Mouse (Mus musculus) heart, postnatal 0 days (tissue): ENCODE results near the gene Mc1r. TPM values are rescaled to one million over a fixed set of nuclear protein-coding genes. Genes with fewer than 3 reads are reported as not detected.

Source experiments
- ATAC-seq: fragments of 200-750 bp; cut with Nextera tagmentation; 2 replicates; pipeline ENCODE4 v1.8.0; 2017; ENCODE audit warnings: low read depth, moderate number of reproducible peaks, moderate library complexity; ENCODE audit not compliant: insufficient read depth
- DNase-seq: peaks from one replicate; pipeline ENCODE4 v3.0.0-alpha.2; 2016; ENCODE audit warnings: low spot score
- H3K27ac ChIP-seq: fragments of 300-500 bp; sonication (generic); 2 replicates; pipeline ENCODE4 v1.5.1; 2014; ENCODE audit warnings: low read depth, mild to moderate bottlenecking
- H3K27me3 ChIP-seq: fragments of 300-500 bp; sonication (generic); 2 replicates; pipeline ENCODE4 v1.6.1; 2014; ENCODE audit warnings: low read length, mixed read lengths; ENCODE audit not compliant: control insufficient read depth, insufficient read depth
- H3K36me3 ChIP-seq: fragments of 300-500 bp; sonication (generic); replicated peaks from 2 replicates; pipeline ENCODE4 v1.6.1; 2014; ENCODE audit warnings: low read length, mixed read lengths; ENCODE audit not compliant: control insufficient read depth, insufficient read depth
- H3K4me1 ChIP-seq: fragments of 300-500 bp; sonication (generic); 2 replicates; pipeline ENCODE4 v1.6.1; 2014; ENCODE audit warnings: antibody characterized with exemption; ENCODE audit not compliant: control insufficient read depth, insufficient read depth
- H3K4me2 ChIP-seq: fragments of 300-500 bp; sonication (generic); 2 replicates; pipeline ENCODE4 v1.6.1; 2014; ENCODE audit warnings: low read depth, mild to moderate bottlenecking, low read length, moderate library complexity
- H3K4me3 ChIP-seq: fragments of 300-500 bp; sonication (generic); 2 replicates; pipeline ENCODE4 v1.5.1; 2014; ENCODE audit warnings: low read depth, low read length
- H3K9ac ChIP-seq: fragments of 300-500 bp; sonication (generic); replicated peaks from 2 replicates; pipeline ENCODE4 v1.6.1; 2014; ENCODE audit warnings: low read depth, low read length, mixed read lengths
- H3K9me3 ChIP-seq: fragments of 300-500 bp; sonication (generic); replicated peaks from 2 replicates; pipeline ENCODE4 v1.6.1; 2016; ENCODE audit warnings: low read length; ENCODE audit not compliant: control insufficient read depth
- CTCF ChIP-seq: IDR thresholded peaks from 2 replicates; pipeline ENCODE4 v1.5.1; 2016; ENCODE audit warnings: antibody characterized with exemption, control low read depth, low read depth
- EP300 ChIP-seq: IDR thresholded peaks from 2 replicates; pipeline ENCODE4 v1.6.1; 2016; ENCODE audit warnings: antibody characterized with exemption, low read depth
- WGBS: fragments of 180-500 bp; shearing (Covaris S2); extraction: QIAGEN DNeasy Blood & Tissue Kit; methylation state at CpG from one replicate; pipeline ENCODE4 v1.1.7; 2014; 5-methylcytosine and 5-hydroxymethylcytosine counted together
- polyA plus RNA-seq: library from polyadenylated mRNA; unstranded; fragments of >200 nt; fragmentation: Nextera tagmentation; extraction: Ambion mirVana; gene quantifications from 2 replicates; pipeline ENCODE4 v1.2.1, GENCODE M21; 2015
- total RNA-seq: library from RNA; depleted of rRNA; stranded (reverse); fragments of >200 nt; gene quantifications from 2 replicates; pipeline ENCODE4 v1.2.3, GENCODE M21; 2014; ENCODE audit warnings: low replicate concordance; rRNA removed

The Mc1r gene
- total RNA-seq (not detected in 2 replicates), polyA plus RNA-seq (not detected in 2 replicates)

DNA sequence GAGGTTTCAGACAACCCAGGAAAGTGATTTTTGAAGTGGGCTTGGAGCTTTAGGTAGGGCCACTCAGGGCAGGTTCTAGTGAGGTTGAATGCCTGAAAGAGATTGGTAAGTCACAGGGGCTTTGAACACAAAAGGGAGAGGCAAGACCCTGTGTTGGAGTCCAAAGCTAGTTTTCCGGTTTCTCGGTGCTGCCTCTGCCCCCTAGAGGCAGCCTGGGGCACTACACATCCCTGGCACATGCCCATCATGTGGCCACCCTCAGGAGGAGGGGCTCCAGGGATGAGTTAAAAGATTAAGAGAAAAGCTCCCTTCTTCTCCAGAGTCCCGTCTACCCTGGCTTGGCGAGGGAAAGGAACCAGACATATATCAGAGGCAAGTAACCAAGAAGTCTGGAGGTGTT is at the start of gene Mc1r:
TSS of gene Mc1r (plus strand) at position 322 of the 400 bp plus-strand sequence.
- no peaks in the 10 kb centered on the region for H3K9me3 ChIP-seq
- H3K27me3 ChIP-seq = peaks cover 18% of the 10 kb centered on the region
- DNase-seq (peak; percentile 52), ATAC-seq (no peak)
- no peak within 1 kb of the TSS for H3K4me2 ChIP-seq
- no peak within 1 kb of the TSS for H3K27ac ChIP-seq
- 11% methylated on average over 4 of the region's 4 CpGs for WGBS
- peaks cover 20% of the 10 kb centered on the region for H3K4me1 ChIP-seq
- no peak within 1 kb of the TSS for H3K4me3 ChIP-seq
- TF ChIP-seq EP300 = no peak
- peak; percentile 68 for TF ChIP-seq CTCF
- H3K9ac ChIP-seq = no peak within 1 kb of the TSS
- peaks cover 17% of the 10 kb centered on the region for H3K36me3 ChIP-seq

DNA sequence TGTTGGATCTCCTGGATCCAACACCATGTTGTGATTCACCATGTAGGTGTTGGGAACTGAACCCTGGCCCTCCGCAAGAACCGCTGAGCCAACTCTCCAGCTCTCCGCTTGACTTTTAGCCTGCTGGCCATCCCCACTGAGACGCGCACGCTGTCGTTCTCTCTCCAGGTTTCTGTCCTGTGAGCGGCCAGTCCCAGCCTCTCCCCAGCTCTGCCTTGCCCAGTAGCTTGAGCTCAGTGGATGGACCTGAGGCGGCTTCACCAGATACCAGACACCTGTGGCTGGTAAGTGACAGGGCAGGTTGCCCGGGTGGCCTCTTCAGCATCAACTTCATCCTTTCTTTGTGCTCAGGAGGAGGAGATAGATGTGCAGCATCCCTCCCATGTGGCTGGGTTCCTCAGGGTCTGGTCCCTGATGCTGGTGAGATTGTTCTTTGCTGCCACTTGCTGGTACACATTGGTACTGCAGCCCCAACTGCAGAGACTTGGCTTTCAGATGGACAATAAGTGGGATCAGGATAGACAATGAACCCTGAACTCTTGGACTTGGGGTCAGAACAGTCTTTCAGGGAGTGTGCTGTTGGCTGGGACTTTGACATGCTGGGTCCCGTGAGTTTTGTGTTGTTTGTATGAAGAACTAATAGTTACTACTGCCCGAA is 45.7 kb upstream of the Mc1r start:
- 0 out of 2 replicates have a peak, but pooled peaks cover 6% of the 10 kb centered on the region for H3K27me3 ChIP-seq
- H3K4me3 ChIP-seq = no peak overlapping the region
- H3K9ac ChIP-seq = no peak overlapping the region
- H3K4me1 ChIP-seq = no peaks in the 10 kb centered on the region
- no peaks in the 10 kb centered on the region for H3K9me3 ChIP-seq
- no peaks in the 10 kb centered on the region for H3K36me3 ChIP-seq
- no peak overlapping the region for H3K4me2 ChIP-seq
- peak; percentile 55; the same call in 1 of the 2 replicates for ATAC-seq
- peak; percentile 52 for DNase-seq
- H3K27ac ChIP-seq = no peak overlapping the region
- no peak for TF ChIP-seq EP300
- peak; percentile 94 for TF ChIP-seq CTCF
- WGBS = 42% methylated on average over 12 of the region's 12 CpGs

DNA sequence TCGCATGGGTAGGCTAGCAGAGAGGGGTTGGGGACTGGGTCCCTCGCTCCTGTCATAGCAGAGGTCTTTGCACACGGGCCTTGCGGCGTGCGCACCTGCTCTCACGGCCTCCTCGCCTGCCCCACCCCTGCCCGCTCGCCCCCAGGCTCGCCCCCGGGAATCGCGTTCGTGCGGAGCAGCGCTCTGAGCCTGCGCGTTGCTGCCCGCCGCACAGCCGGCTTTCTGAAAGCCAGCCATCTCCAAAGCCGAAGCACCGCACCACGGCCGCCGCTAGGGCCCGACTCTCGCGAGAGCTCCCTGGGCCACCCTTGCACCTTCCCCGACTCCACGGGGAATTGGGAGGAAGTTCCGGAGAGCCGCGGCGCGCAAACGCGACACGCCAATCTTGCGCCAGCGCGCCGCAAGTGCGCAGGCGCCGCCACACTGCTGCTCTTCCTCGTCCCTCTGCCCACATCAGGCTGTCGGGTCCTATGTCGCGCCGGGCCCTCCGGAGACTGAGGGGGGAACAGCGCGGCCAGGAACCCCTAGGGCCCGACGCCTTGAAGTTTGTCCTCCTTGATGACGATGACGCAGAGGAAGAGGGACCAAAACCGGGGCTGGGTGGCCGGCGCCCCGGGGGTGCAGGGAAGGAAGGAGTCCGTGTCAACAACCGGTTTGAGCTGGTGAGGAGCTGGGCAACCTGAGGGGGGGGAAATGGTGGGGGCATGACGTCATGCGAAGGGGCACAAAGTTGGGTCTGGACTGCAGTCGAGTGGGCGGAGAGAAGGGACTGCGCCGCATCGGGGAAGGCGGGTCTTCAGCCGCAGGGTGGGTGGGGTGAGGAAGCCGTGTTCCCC is 33.3 kb upstream of the Mc1r start, which contains the start of gene Tcf25:
TSS of gene Tcf25 (plus strand) at position 351 of the 836 bp plus-strand sequence.
- H3K9ac ChIP-seq = peak within 1 kb of the TSS; percentile 79
- H3K4me3 ChIP-seq = peak within 1 kb of the TSS; percentile 90
- H3K4me1 ChIP-seq = peaks cover 10% of the 10 kb centered on the region; the same call in 1 of the 2 replicates
- peak within 1 kb of the TSS; percentile 84 for H3K4me2 ChIP-seq
- no peaks in the 10 kb centered on the region for H3K27me3 ChIP-seq
- under 1% methylated on average over 75 of the region's 75 CpGs for WGBS
- peak within 1 kb of the TSS; percentile 99 for H3K27ac ChIP-seq
- H3K36me3 ChIP-seq = 0 out of 2 replicates have a peak, but pooled peaks cover 8% of the 10 kb centered on the region
- DNase-seq (peak; percentile 96), ATAC-seq (peak; percentile 94)
- TF ChIP-seq CTCF = peak; percentile 48
- peak; percentile 95 for TF ChIP-seq EP300
- no peaks in the 10 kb centered on the region for H3K9me3 ChIP-seq

DNA sequence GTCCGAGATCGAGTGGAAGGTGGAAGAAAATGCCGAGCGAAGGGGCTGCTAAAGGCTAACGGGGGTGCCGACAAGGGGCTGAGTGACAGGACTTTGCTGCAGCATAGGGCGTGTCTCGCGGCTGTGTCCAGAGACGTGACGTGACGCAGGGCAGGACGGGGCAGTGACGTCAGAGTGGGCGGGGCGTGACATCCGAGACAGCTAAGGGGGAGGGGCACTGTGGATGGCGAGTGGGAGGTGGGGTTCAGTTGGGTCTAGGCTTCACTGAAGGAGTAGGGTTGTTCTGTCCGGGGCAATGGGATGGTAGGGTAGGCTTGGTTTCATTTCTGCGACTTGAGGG is 32.7 kb upstream of the Mc1r start:
- peak; percentile 85 for ATAC-seq
- Histone ChIP-seq H3K9ac (peak overlapping the region; percentile 79), H3K36me3 (0 out of 2 replicates have a peak, but pooled peaks cover 8% of the 10 kb centered on the region), H3K9me3 (no peaks in the 10 kb centered on the region), H3K4me1 (peaks cover 10% of the 10 kb centered on the region; the same call in 1 of the 2 replicates), H3K4me2 (peak overlapping the region; percentile 84), H3K4me3 (peak overlapping the region; percentile 90), H3K27me3 (no peaks in the 10 kb centered on the region), H3K27ac (peak overlapping the region; percentile 99)
- DNase-seq = peak; percentile 90
- WGBS = under 1% methylated on average over 20 of the region's 20 CpGs
- TF ChIP-seq EP300 = no peak; the same call in 1 of the 2 replicates
- no peak for TF ChIP-seq CTCF

DNA sequence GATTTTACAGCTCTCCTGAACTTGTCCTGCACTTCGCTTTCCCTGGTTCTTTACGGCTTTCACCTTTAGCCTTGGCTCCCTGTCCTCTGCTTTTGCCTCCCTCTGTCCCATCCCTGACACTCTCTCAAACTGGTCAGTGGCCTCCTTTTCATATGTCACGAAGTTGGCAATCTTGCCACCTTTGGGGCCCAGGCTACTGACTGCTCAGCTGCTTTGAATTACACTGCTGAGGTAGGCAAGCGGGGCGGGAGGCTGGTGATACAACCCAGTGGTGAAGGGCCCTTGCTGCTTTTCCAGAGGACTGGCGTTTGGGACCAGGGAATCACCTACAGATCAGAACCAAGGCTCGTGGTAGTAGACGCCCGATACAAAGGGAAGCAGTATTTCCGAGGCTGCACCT is 31.2 kb upstream of the Mc1r start:
- DNase-seq = no peak
- peaks cover 10% of the 10 kb centered on the region; the same call in 1 of the 2 replicates for H3K4me1 ChIP-seq
- 0 out of 2 replicates have a peak overlapping the region, but pooled peaks have one; percentile 4 for H3K9ac ChIP-seq
- no peaks in the 10 kb centered on the region for H3K9me3 ChIP-seq
- no peak overlapping the region for H3K4me3 ChIP-seq
- no peak overlapping the region for H3K4me2 ChIP-seq
- no peaks in the 10 kb centered on the region for H3K27me3 ChIP-seq
- ATAC-seq = no peak
- TF ChIP-seq CTCF = no peak
- H3K36me3 ChIP-seq = 0 out of 2 replicates have a peak, but pooled peaks cover 8% of the 10 kb centered on the region
- no peak overlapping the region for H3K27ac ChIP-seq
- 83% methylated on average over 10 of the region's 10 CpGs for WGBS
